Mouse (Mus musculus) telencephalon, adult 2 months (tissue): ENCODE results near the gene Slc27a4.

Source experiments
- DNase-seq: peaks from one replicate; pipeline ENCODE4 v3.0.0-alpha.2; 2011; ENCODE audit warnings: low read depth, low spot score

Slc27a4 gene

GRCm38 (mm10) chr2:29820025-29820817, 17.8 kb downstream of the Slc27a4 start, which contains the start of gene Urm1:
Urm1 (plus strand) TSS chr2:29820075.
- DNase-seq: no peak

GRCm38 (mm10) chr2:29826318-29826925, 24.0 kb downstream of the Slc27a4 start:
- DNase-seq: no peak

GRCm38 (mm10) chr2:29826926-29827708, 24.7 kb downstream of the Slc27a4 start:
- peak; percentile 99 for DNase-seq

GRCm38 (mm10) chr2:29827709-29828024, 25.2 kb downstream of the Slc27a4 start:
- DNase-seq: no peak

GRCm38 (mm10) chr2:29831106-29831505, 28.7 kb downstream of the Slc27a4 start:
- DNase-seq: peak; percentile 90

- no peak for DNase-seq
Measured at GRCm38 (mm10) chr2:29833796-29834195, 31.4 kb downstream of the Slc27a4 start.

- DNase-seq: no peak
Measured at GRCm38 (mm10) chr2:29835391-29835899, 33.0 kb downstream of the Slc27a4 start.

- no peak for DNase-seq
Measured at GRCm38 (mm10) chr2:29839460-29839859, 37.0 kb downstream of the Slc27a4 start.

GRCm38 (mm10) chr2:29843231-29844105, 41.0 kb downstream of the Slc27a4 start:
- DNase-seq: no peak

GRCm38 (mm10) chr2:29844115-29844514, 41.7 kb downstream of the Slc27a4 start:
- DNase-seq: no peak

GRCm38 (mm10) chr2:29844661-29845060, 42.2 kb downstream of the Slc27a4 start:
- DNase-seq: no peak

GRCm38 (mm10) chr2:29845636-29846035, 43.2 kb downstream of the Slc27a4 start:
- DNase-seq: no peak

- DNase-seq: no peak
Measured at GRCm38 (mm10) chr2:29846061-29846853, 43.8 kb downstream of the Slc27a4 start.

- no peak for DNase-seq
Measured at GRCm38 (mm10) chr2:29846911-29847310, 44.5 kb downstream of the Slc27a4 start.

- DNase-seq: no peak
Measured at GRCm38 (mm10) chr2:29849041-29849440, 46.6 kb downstream of the Slc27a4 start.

GRCm38 (mm10) chr2:29849841-29850480, 47.5 kb downstream of the Slc27a4 start:
- DNase-seq: no peak

- no peak for DNase-seq
Measured at GRCm38 (mm10) chr2:29852957-29853485, 50.6 kb downstream of the Slc27a4 start.

- no peak for DNase-seq
Measured at GRCm38 (mm10) chr2:29853736-29854135, 51.3 kb downstream of the Slc27a4 start.

- DNase-seq: no peak
Measured at GRCm38 (mm10) chr2:29855585-29856210, 53.3 kb downstream of the Slc27a4 start.
